28 mouse cellular contexts compared by ENCODE assay signal in the genomic region with DNA sequence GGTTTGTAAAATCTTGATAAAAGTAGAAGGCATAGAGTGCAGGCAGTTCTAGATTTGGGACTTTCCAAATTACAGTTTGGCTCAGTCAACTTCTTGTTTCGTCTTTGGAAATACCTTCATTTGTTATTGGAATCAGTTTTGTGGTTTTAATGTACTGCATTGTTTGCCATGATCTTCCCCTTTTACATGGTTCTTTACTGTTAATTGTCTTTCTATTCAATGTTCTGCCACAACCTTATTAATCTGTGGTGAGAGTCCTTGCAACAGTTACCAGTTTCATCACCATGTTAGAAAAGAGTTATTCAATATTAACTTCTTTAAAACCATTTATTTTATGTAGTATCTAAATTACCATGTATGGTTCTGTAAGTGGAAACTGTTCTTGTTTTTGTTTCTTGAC.
"Had no signal": no experiment of that assay in that cellular context is flagged by ENCODE, and none has a peak within 500 bp of the region (broad histone marks: within the 10 kb centered on the region; RNA-seq: fewer than 3 reads in every experiment).

No protein-coding gene starts in this region.

- H3K27me3 ChIP-seq: heart, embryonic 13.5 days; heart, embryonic 15.5 days; intestine, embryonic 15.5 days had no signal

- H3K4me3 ChIP-seq: gastrocnemius, adult 2 months; heart, adult 2 months; heart, embryonic 10.5 days; heart, embryonic 13.5 days; heart, embryonic 15.5 days; hindbrain, embryonic 12.5 days; intestine, embryonic 15.5 days; layer of hippocampus, adult 2 months; limb, embryonic 13.5 days; limb, embryonic 15.5 days; liver, embryonic 12.5 days had no signal

- H3K4me2 ChIP-seq: heart, embryonic 13.5 days; heart, embryonic 15.5 days; hindbrain, embryonic 12.5 days; hindbrain, embryonic 14.5 days; intestine, embryonic 15.5 days; limb, embryonic 13.5 days; limb, embryonic 15.5 days; liver, embryonic 12.5 days had no signal

- H3K27ac ChIP-seq: gastrocnemius, adult 2 months; heart, adult 2 months; heart, embryonic 10.5 days; heart, embryonic 13.5 days; heart, embryonic 15.5 days; hindbrain, embryonic 12.5 days; hindbrain, embryonic 14.5 days; intestine, embryonic 15.5 days; layer of hippocampus, adult 2 months; limb, embryonic 13.5 days; limb, embryonic 15.5 days; liver, embryonic 12.5 days; liver, embryonic 14.5 days had no signal

- H3K9me3 ChIP-seq: heart, embryonic 10.5 days; heart, embryonic 13.5 days; heart, embryonic 15.5 days; hindbrain, embryonic 12.5 days; intestine, embryonic 15.5 days; limb, embryonic 13.5 days; limb, embryonic 15.5 days; liver, embryonic 12.5 days had no signal

- H3K9ac ChIP-seq: heart, embryonic 13.5 days; heart, embryonic 15.5 days; hindbrain, embryonic 12.5 days; hindbrain, embryonic 14.5 days; intestine, embryonic 15.5 days; limb, embryonic 13.5 days; limb, embryonic 15.5 days; liver, embryonic 12.5 days; liver, embryonic 14.5 days had no signal

- ATAC-seq: hindbrain, embryonic 16.5 days; inflammation-experienced regulatory T-cells, adult 6 months; intestine, embryonic 15.5 days; intestine, postnatal 0 days; liver, embryonic 12.5 days had no signal

- H3K36me3 ChIP-seq: heart, embryonic 15.5 days; intestine, embryonic 15.5 days; limb, embryonic 15.5 days had no signal

- DNase-seq: gastrocnemius, adult 2 months; gastrocnemius, postnatal 10 days; gastrocnemius, postnatal 25 days; heart, adult 11 months; heart, adult 2 months; heart, postnatal 14 days; heart, postnatal 36 days; kidney, adult 18-20 months; kidney, adult 8-10 months; kidney, postnatal 10 days; kidney, postnatal 25 days; kidney, postnatal 4 days; layer of hippocampus, postnatal 36 days; left cerebral cortex, postnatal 4 days had no signal

- H3K4me1 ChIP-seq: heart, embryonic 10.5 days; heart, embryonic 13.5 days; heart, embryonic 15.5 days; hindbrain, embryonic 12.5 days; intestine, embryonic 15.5 days; limb, embryonic 13.5 days; limb, embryonic 15.5 days; liver, embryonic 12.5 days had no signal
